Comparison of ENCODE assay signal across 9 mouse cellular contexts in the genomic region with DNA sequence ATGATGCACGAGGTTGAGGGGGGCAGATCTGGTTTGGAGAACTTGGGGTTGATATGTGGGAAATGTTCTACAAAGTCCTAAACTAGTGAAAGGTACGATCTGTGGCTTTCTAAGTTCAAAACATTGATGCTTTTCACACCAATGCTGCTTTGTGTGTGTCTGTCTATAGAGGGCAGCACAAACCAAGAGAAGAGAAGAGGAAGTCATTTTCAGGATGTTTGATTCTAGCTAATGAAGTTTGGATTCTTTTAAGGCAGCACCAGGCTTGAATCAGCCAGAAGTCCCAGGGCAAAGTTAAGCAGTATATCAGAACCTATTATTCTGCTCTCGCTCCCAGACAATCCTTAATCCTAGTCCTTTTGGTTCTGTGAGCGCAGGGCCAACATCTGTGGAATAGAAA. TPM values are rescaled to one million over a fixed set of nuclear protein-coding genes. Genes with fewer than 3 reads are reported as not detected.
A peak's percentile ranks its signal among the peaks of the same experiment; 100 is the strongest.
DNase-seq lines count a peak whose midpoint lies in the region; ATAC-seq and TF ChIP-seq lines count a peak whose summit lies in the region.
"Had no signal": no experiment of that assay in that cellular context is flagged by ENCODE, and none has a peak within 500 bp of the region (broad histone marks: within the 10 kb centered on the region; RNA-seq: fewer than 3 reads in every experiment).

No protein-coding gene starts in this region.

- no peak for TF ChIP-seq POLR2A in lung, adult 2 months (IDR thresholded peaks at IDR 0.05; ENCODE audit: borderline replicate concordance, extremely low read depth, low read depth, low read length)

- WGBS in lung, embryonic 14.5 days, result 41% methylated on average over 4 of the region's 4 CpGs
- WGBS in lung, adult 2 months, result 38% methylated on average over 4 of the region's 4 CpGs
- 40% methylated on average over 4 of the region's 4 CpGs for WGBS in forebrain, embryonic 13.5 days

- no peak overlapping the region for H3K4me3 ChIP-seq in lung, embryonic 14.5 days (ENCODE audit: low read depth, low read length)
- no peak overlapping the region for H3K4me3 ChIP-seq in lung, adult 2 months (replicated peaks; ENCODE audit: extremely low read depth, low read depth, low read length)
- H3K4me3 ChIP-seq in forebrain, embryonic 13.5 days, result no peak overlapping the region
- H3K4me3 ChIP-seq: limb, embryonic 13.5 days had no signal

- intact Hi-C loops in gastrocnemius, postnatal 14 days (cut with DNase I; ENCODE audit: low total_unique reads), result no loop called here

- H3K27ac ChIP-seq in lung, embryonic 14.5 days (ENCODE audit: low read depth), result no peak overlapping the region
- no peak overlapping the region for H3K27ac ChIP-seq in forebrain, embryonic 13.5 days
- H3K27ac ChIP-seq: limb, embryonic 13.5 days had no signal

- in situ Hi-C loops in Patski (cut with MboI; ENCODE audit: low pct_unique_long_range_greater_than_20kb), result loop anchor here (5.0 kb wide), 1 partner anchor 183 kb away; no protein-coding TSS in a partner anchor

- POLR2A ChIA-PET in Patski (lab: Charles Lee), result no interaction called here

- peak; percentile 74 for TF ChIP-seq CTCF in lung, embryonic 14.5 days (IDR thresholded peaks at IDR 0.05; ENCODE audit: low read depth)
- TF ChIP-seq CTCF in lung, adult 2 months (IDR thresholded peaks at IDR 0.05; ENCODE audit: insufficient read depth, low read length), result no peak; the same call in 1 of the 2 replicates
- TF ChIP-seq CTCF in Patski (IDR thresholded peaks at IDR 0.05), result peak; percentile 70

- H3K9me3 ChIP-seq in lung, embryonic 14.5 days (ENCODE audit: low read depth, low read length), result no peaks in the 10 kb centered on the region
- H3K9me3 ChIP-seq in forebrain, embryonic 13.5 days (replicated peaks), result no peaks in the 10 kb centered on the region
- H3K9me3 ChIP-seq: limb, embryonic 13.5 days had no signal

- DNase-seq in gastrocnemius, adult 18-20 months (ENCODE audit: low spot score), result peak; percentile 21
- no peak for DNase-seq in gastrocnemius, postnatal 14 days
- peak; percentile 69 for DNase-seq in lung, embryonic 14.5 days
- no peak for DNase-seq in lung, adult 2 months
- no peak for DNase-seq in Patski (ENCODE audit: low read depth, low spot score)
- DNase-seq in lung, postnatal 25 days (ENCODE audit: low spot score), result peak; percentile 12
- DNase-seq in gastrocnemius, adult 8-10 months (ENCODE audit: low spot score in 2 of 2), result no peak

- H3K36me3 ChIP-seq in lung, embryonic 14.5 days (ENCODE audit: insufficient read depth), result no peaks in the 10 kb centered on the region
- H3K36me3 ChIP-seq in forebrain, embryonic 13.5 days (ENCODE audit: poor library complexity, severe bottlenecking), result no peaks in the 10 kb centered on the region
- H3K36me3 ChIP-seq: limb, embryonic 13.5 days had no signal

- ATAC-seq in lung, embryonic 14.5 days (ENCODE audit: insufficient read depth), result no peak
- ATAC-seq in Patski, result peak; percentile 17
- ATAC-seq in forebrain, embryonic 13.5 days, result no peak

- no peak overlapping the region for H3K4me2 ChIP-seq in lung, embryonic 14.5 days
- H3K4me2 ChIP-seq in forebrain, embryonic 13.5 days, result no peak overlapping the region
- H3K4me2 ChIP-seq: limb, embryonic 13.5 days had no signal

- no peaks in the 10 kb centered on the region for H3K27me3 ChIP-seq in lung, embryonic 14.5 days (ENCODE audit: insufficient read depth, low read length)
- peaks cover 42% of the 10 kb centered on the region for H3K27me3 ChIP-seq in Patski
- H3K27me3 ChIP-seq in forebrain, embryonic 13.5 days, result peaks cover 11% of the 10 kb centered on the region

- H3K9ac ChIP-seq in lung, embryonic 14.5 days, result no peak overlapping the region
- no peak overlapping the region for H3K9ac ChIP-seq in forebrain, embryonic 13.5 days
- H3K9ac ChIP-seq: limb, embryonic 13.5 days had no signal

- CTCF ChIA-PET in Patski (lab: Charles Lee), result interaction anchor here (0.6 to 1.7 kb wide), 11 partner anchors 13 to 217 kb away, joined by 3 to 7 read pairs (median 3); a partner anchor contains a TSS

- H3K4me1 ChIP-seq in lung, embryonic 14.5 days (ENCODE audit: insufficient read depth), result no peaks in the 10 kb centered on the region
- no peaks in the 10 kb centered on the region for H3K4me1 ChIP-seq in lung, adult 2 months (ENCODE audit: control insufficient read depth, insufficient read depth, low read length)
- no peaks in the 10 kb centered on the region for H3K4me1 ChIP-seq in forebrain, embryonic 13.5 days
- H3K4me1 ChIP-seq: limb, embryonic 13.5 days had no signal

RNA-seq across cellular contexts. Expression of a gene that starts 12.0 kb away (rescaled TPM):
- total RNA-seq in gastrocnemius, adult 18-20 months (2021), result 1 to 10 TPM; 1.4 to 1.5 TPM
- 1 to 10 TPM; 5.6 to 6.6 TPM for total RNA-seq in gastrocnemius, postnatal 14 days (2021)
- 35.7 and 36.6 TPM in 2 replicates for polyA plus RNA-seq in lung, embryonic 14.5 days (2014; fragmentation: Nextera tagmentation; extraction: Ambion mirVana)
- polyA plus RNA-seq in lung, adult 2 months (2012; rRNA removed), result 3.8 and 8.0 TPM in 2 replicates
- not detected for polyA plus RNA-seq in Patski (2021)
- total RNA-seq in gastrocnemius, adult 8-10 months (2022), result 1 to 10 TPM in 3 of 4 experiments, under 1 TPM in 1; 0.92 to 2.2 (median 1.6) TPM
- 57.1 and 62.3 TPM in 2 replicates for polyA plus RNA-seq in forebrain, embryonic 13.5 days (2015; fragmentation: Nextera tagmentation; extraction: Ambion mirVana)

RNA-seq across cellular contexts. Expression of a gene that starts 21.4 kb away (rescaled TPM):
- total RNA-seq in gastrocnemius, adult 18-20 months (2021), result 1 to 10 TPM in 1 of 2 experiments, under 1 TPM in 1; 0.94 to 1.8 TPM
- total RNA-seq in gastrocnemius, postnatal 14 days (2021), result 1 to 10 TPM; 4.7 to 5.8 TPM
- polyA plus RNA-seq in lung, embryonic 14.5 days (2014; fragmentation: Nextera tagmentation; extraction: Ambion mirVana), result 19.5 and 22.1 TPM in 2 replicates
- polyA plus RNA-seq in lung, adult 2 months (2012; rRNA removed), result 1.4 and 2.7 TPM in 2 replicates
- 0.21 TPM for polyA plus RNA-seq in Patski (2021)
- 1 to 10 TPM in 3 of 4 experiments, under 1 TPM in 1; 0.96 to 2.1 (median 1.7) TPM for total RNA-seq in gastrocnemius, adult 8-10 months (2022)
- 24.7 and 26.7 TPM in 2 replicates for polyA plus RNA-seq in forebrain, embryonic 13.5 days (2015; fragmentation: Nextera tagmentation; extraction: Ambion mirVana)

RNA-seq across cellular contexts. Expression of a gene that starts 26.6 kb away (rescaled TPM):
- total RNA-seq in gastrocnemius, adult 18-20 months (2021), result 10 to 100 TPM; 17.0 to 23.3 TPM
- total RNA-seq in gastrocnemius, postnatal 14 days (2021), result 10 to 100 TPM; 33.3 to 42.6 TPM
- polyA plus RNA-seq in lung, embryonic 14.5 days (2014; fragmentation: Nextera tagmentation; extraction: Ambion mirVana), result 69.7 and 75.8 TPM in 2 replicates
- 5.1 and 10.6 TPM in 2 replicates for polyA plus RNA-seq in lung, adult 2 months (2012; rRNA removed)
- polyA plus RNA-seq in Patski (2021), result 37.4 TPM
- total RNA-seq in gastrocnemius, adult 8-10 months (2022), result 10 to 100 TPM; 18.1 to 20.0 (median 19.3) TPM
- 67.6 and 67.8 TPM in 2 replicates for polyA plus RNA-seq in forebrain, embryonic 13.5 days (2015; fragmentation: Nextera tagmentation; extraction: Ambion mirVana)

RNA-seq across cellular contexts. Expression of a gene that starts 43.5 kb away (rescaled TPM):
- 1 to 10 TPM; 4.6 to 5.9 TPM for total RNA-seq in gastrocnemius, adult 18-20 months (2021)
- 10 to 100 TPM; 13.2 to 20.1 TPM for total RNA-seq in gastrocnemius, postnatal 14 days (2021)
- polyA plus RNA-seq in lung, embryonic 14.5 days (2014; fragmentation: Nextera tagmentation; extraction: Ambion mirVana), result 6.3 and 6.9 TPM in 2 replicates
- polyA plus RNA-seq in lung, adult 2 months (2012; rRNA removed), result 2.1 and 4.1 TPM in 2 replicates
- 0.01 TPM for polyA plus RNA-seq in Patski (2021)
- 1 to 10 TPM; 5.5 to 9.5 (median 7.6) TPM for total RNA-seq in gastrocnemius, adult 8-10 months (2022)
- polyA plus RNA-seq in forebrain, embryonic 13.5 days (2015; fragmentation: Nextera tagmentation; extraction: Ambion mirVana), result 8.8 and 9.6 TPM in 2 replicates

Comparison
In these comparisons a context has a peak if more than half of its experiments do, and no peak if none do; other contexts are left out.
1. DNase-seq: peak in gastrocnemius, adult 18-20 months (single experiment), lung, embryonic 14.5 days (single experiment) and lung, postnatal 25 days (single experiment); none in gastrocnemius, postnatal 14 days (single experiment), lung, adult 2 months (single experiment), Patski (single experiment) and gastrocnemius, adult 8-10 months (0 of 2).